Mouse (Mus musculus): Measurements from ENCODE around the gene Cdhr5. TPM values are rescaled to one million over a fixed set of nuclear protein-coding genes. Genes with fewer than 3 reads are reported as not detected.
A peak's percentile ranks its signal among the peaks of the same experiment; 100 is the strongest.

The Cdhr5 gene
- polyA plus RNA-seq (2015; fragmentation: Nextera tagmentation; extraction: Ambion mirVana), result 167 and 234 TPM in 2 replicates

GRCm38 (mm10) chr7:141276546-141276945, at the start of gene Cdhr5:
Gene Cdhr5, minus strand, starts transcription at chr7:141276786.
- Histone ChIP-seq H3K27me3 (replicated peaks; ENCODE audit: control insufficient read depth, insufficient read depth, low read length) (no peaks in the 10 kb centered on the region), H3K9ac (ENCODE audit: low read depth, low read length) (peak within 1 kb of the TSS; percentile 70), H3K9me3 (ENCODE audit: control insufficient read depth, low read length) (no peaks in the 10 kb centered on the region), H3K4me2 (ENCODE audit: low read depth, low read length) (peak within 1 kb of the TSS; percentile 50), H3K36me3 (ENCODE audit: control insufficient read depth, insufficient read depth, low read length) (no peaks in the 10 kb centered on the region), H3K4me1 (ENCODE audit: control insufficient read depth, insufficient read depth, low read length) (peaks cover 15% of the 10 kb centered on the region), H3K4me3 (ENCODE audit: low read length) (peak within 1 kb of the TSS; percentile 55), H3K27ac (ENCODE audit: low read length) (peak within 1 kb of the TSS; percentile 93)
- 31% methylated on average over 11 of the region's 11 CpGs for WGBS
- ATAC-seq, result peak; percentile 85

GRCm38 (mm10) chr7:141324686-141325085, 48.1 kb upstream of the Cdhr5 start:
- Histone ChIP-seq H3K4me3 (ENCODE audit: low read length) (no peak overlapping the region), H3K9me3 (ENCODE audit: control insufficient read depth, low read length) (no peaks in the 10 kb centered on the region), H3K9ac (ENCODE audit: low read depth, low read length) (no peak overlapping the region), H3K4me2 (ENCODE audit: low read depth, low read length) (no peak overlapping the region), H3K27me3 (replicated peaks; ENCODE audit: control insufficient read depth, insufficient read depth, low read length) (no peaks in the 10 kb centered on the region), H3K4me1 (ENCODE audit: control insufficient read depth, insufficient read depth, low read length) (peaks cover 20% of the 10 kb centered on the region), H3K27ac (ENCODE audit: low read length) (no peak overlapping the region), H3K36me3 (ENCODE audit: control insufficient read depth, insufficient read depth, low read length) (peaks cover 19% of the 10 kb centered on the region)
- no peak for ATAC-seq
- 90% methylated on average over 1 of the region's 1 CpGs for WGBS

GRCm38 (mm10) chr7:141319446-141319845, 42.9 kb upstream of the Cdhr5 start:
- Histone ChIP-seq H3K4me2 (ENCODE audit: low read depth, low read length) (no peak overlapping the region), H3K36me3 (ENCODE audit: control insufficient read depth, insufficient read depth, low read length) (peaks cover 24% of the 10 kb centered on the region), H3K9me3 (ENCODE audit: control insufficient read depth, low read length) (no peaks in the 10 kb centered on the region), H3K27ac (ENCODE audit: low read length) (no peak overlapping the region), H3K4me1 (ENCODE audit: control insufficient read depth, insufficient read depth, low read length) (no peaks in the 10 kb centered on the region), H3K27me3 (replicated peaks; ENCODE audit: control insufficient read depth, insufficient read depth, low read length) (no peaks in the 10 kb centered on the region), H3K9ac (ENCODE audit: low read depth, low read length) (no peak overlapping the region), H3K4me3 (ENCODE audit: low read length) (no peak overlapping the region)
- WGBS, result 65% methylated on average over 2 of the region's 2 CpGs
- no peak for ATAC-seq

GRCm38 (mm10) chr7:141317619-141318132, 41.1 kb upstream of the Cdhr5 start:
- H3K4me1 ChIP-seq (ENCODE audit: control insufficient read depth, insufficient read depth, low read length), result no peaks in the 10 kb centered on the region
- peak; percentile 75; the same call in 1 of the 2 replicates for ATAC-seq
- 50% methylated on average over 1 of the region's 1 CpGs for WGBS
- H3K36me3 ChIP-seq (ENCODE audit: control insufficient read depth, insufficient read depth, low read length), result peaks cover 30% of the 10 kb centered on the region
- no peak overlapping the region for H3K4me3 ChIP-seq (ENCODE audit: low read length)
- H3K9me3 ChIP-seq (ENCODE audit: control insufficient read depth, low read length), result no peaks in the 10 kb centered on the region
- H3K9ac ChIP-seq (ENCODE audit: low read depth, low read length), result no peak overlapping the region
- H3K27ac ChIP-seq (ENCODE audit: low read length), result no peak overlapping the region; the same call in 1 of the 2 replicates
- H3K27me3 ChIP-seq (replicated peaks; ENCODE audit: control insufficient read depth, insufficient read depth, low read length), result no peaks in the 10 kb centered on the region
- H3K4me2 ChIP-seq (ENCODE audit: low read depth, low read length), result no peak overlapping the region

- Histone ChIP-seq H3K9me3 (ENCODE audit: control insufficient read depth, low read length) (no peaks in the 10 kb centered on the region), H3K36me3 (ENCODE audit: control insufficient read depth, insufficient read depth, low read length) (peaks cover 26% of the 10 kb centered on the region), H3K4me2 (ENCODE audit: low read depth, low read length) (no peak overlapping the region), H3K4me1 (ENCODE audit: control insufficient read depth, insufficient read depth, low read length) (no peaks in the 10 kb centered on the region), H3K4me3 (ENCODE audit: low read length) (no peak overlapping the region), H3K27me3 (replicated peaks; ENCODE audit: control insufficient read depth, insufficient read depth, low read length) (no peaks in the 10 kb centered on the region), H3K9ac (ENCODE audit: low read depth, low read length) (no peak overlapping the region), H3K27ac (ENCODE audit: low read length) (no peak overlapping the region)
- WGBS, result 73% methylated on average over 5 of the region's 5 CpGs
- peak; percentile 75 for ATAC-seq
Observed at GRCm38 (mm10) chr7:141315974-141316373, 39.4 kb upstream of the Cdhr5 start.

GRCm38 (mm10) chr7:141315076-141315475, 38.5 kb upstream of the Cdhr5 start:
- no peak overlapping the region for H3K4me2 ChIP-seq (ENCODE audit: low read depth, low read length)
- 87% methylated on average over 8 of the region's 8 CpGs for WGBS
- H3K36me3 ChIP-seq (ENCODE audit: control insufficient read depth, insufficient read depth, low read length), result peaks cover 19% of the 10 kb centered on the region
- no peak overlapping the region for H3K4me3 ChIP-seq (ENCODE audit: low read length)
- H3K9me3 ChIP-seq (ENCODE audit: control insufficient read depth, low read length), result no peaks in the 10 kb centered on the region
- H3K4me1 ChIP-seq (ENCODE audit: control insufficient read depth, insufficient read depth, low read length), result no peaks in the 10 kb centered on the region
- no peak overlapping the region for H3K27ac ChIP-seq (ENCODE audit: low read length)
- H3K9ac ChIP-seq (ENCODE audit: low read depth, low read length), result no peak overlapping the region
- H3K27me3 ChIP-seq (replicated peaks; ENCODE audit: control insufficient read depth, insufficient read depth, low read length), result no peaks in the 10 kb centered on the region
- no peak for ATAC-seq

GRCm38 (mm10) chr7:141314416-141314815, 37.8 kb upstream of the Cdhr5 start:
- no peak overlapping the region for H3K4me2 ChIP-seq (ENCODE audit: low read depth, low read length)
- no peak overlapping the region for H3K27ac ChIP-seq (ENCODE audit: low read length)
- H3K27me3 ChIP-seq (replicated peaks; ENCODE audit: control insufficient read depth, insufficient read depth, low read length), result no peaks in the 10 kb centered on the region
- H3K9ac ChIP-seq (ENCODE audit: low read depth, low read length), result no peak overlapping the region
- 92% methylated on average over 2 of the region's 2 CpGs for WGBS
- peaks cover 23% of the 10 kb centered on the region for H3K36me3 ChIP-seq (ENCODE audit: control insufficient read depth, insufficient read depth, low read length)
- no peaks in the 10 kb centered on the region for H3K9me3 ChIP-seq (ENCODE audit: control insufficient read depth, low read length)
- no peak overlapping the region for H3K4me3 ChIP-seq (ENCODE audit: low read length)
- no peaks in the 10 kb centered on the region for H3K4me1 ChIP-seq (ENCODE audit: control insufficient read depth, insufficient read depth, low read length)
- ATAC-seq, result no peak

- H3K4me2 ChIP-seq (ENCODE audit: low read depth, low read length), result no peak overlapping the region
- no peak overlapping the region for H3K4me3 ChIP-seq (ENCODE audit: low read length)
- no peaks in the 10 kb centered on the region for H3K4me1 ChIP-seq (ENCODE audit: control insufficient read depth, insufficient read depth, low read length)
- no peaks in the 10 kb centered on the region for H3K9me3 ChIP-seq (ENCODE audit: control insufficient read depth, low read length)
- H3K27me3 ChIP-seq (replicated peaks; ENCODE audit: control insufficient read depth, insufficient read depth, low read length), result no peaks in the 10 kb centered on the region
- ATAC-seq, result no peak
- no peak overlapping the region for H3K27ac ChIP-seq (ENCODE audit: low read length)
- peaks cover 29% of the 10 kb centered on the region for H3K36me3 ChIP-seq (ENCODE audit: control insufficient read depth, insufficient read depth, low read length)
- WGBS, result 87% methylated on average over 4 of the region's 4 CpGs
- no peak overlapping the region for H3K9ac ChIP-seq (ENCODE audit: low read depth, low read length)
Observed at GRCm38 (mm10) chr7:141304537-141304936, 28.0 kb upstream of the Cdhr5 start.

GRCm38 (mm10) chr7:141302702-141303268, 26.2 kb upstream of the Cdhr5 start:
- H3K4me3 ChIP-seq (ENCODE audit: low read length), result no peak overlapping the region
- WGBS, result 80% methylated on average over 1 of the region's 1 CpGs
- peaks cover 22% of the 10 kb centered on the region for H3K36me3 ChIP-seq (ENCODE audit: control insufficient read depth, insufficient read depth, low read length)
- ATAC-seq, result no peak
- H3K9ac ChIP-seq (ENCODE audit: low read depth, low read length), result no peak overlapping the region
- no peaks in the 10 kb centered on the region for H3K4me1 ChIP-seq (ENCODE audit: control insufficient read depth, insufficient read depth, low read length)
- no peak overlapping the region for H3K27ac ChIP-seq (ENCODE audit: low read length)
- no peak overlapping the region for H3K4me2 ChIP-seq (ENCODE audit: low read depth, low read length)
- no peaks in the 10 kb centered on the region for H3K9me3 ChIP-seq (ENCODE audit: control insufficient read depth, low read length)
- H3K27me3 ChIP-seq (replicated peaks; ENCODE audit: control insufficient read depth, insufficient read depth, low read length), result no peaks in the 10 kb centered on the region

GRCm38 (mm10) chr7:141301386-141301785, 24.8 kb upstream of the Cdhr5 start:
- H3K4me2 ChIP-seq (ENCODE audit: low read depth, low read length), result no peak overlapping the region
- WGBS, result 96% methylated on average over 9 of the region's 9 CpGs
- no peak for ATAC-seq
- no peaks in the 10 kb centered on the region for H3K4me1 ChIP-seq (ENCODE audit: control insufficient read depth, insufficient read depth, low read length)
- no peaks in the 10 kb centered on the region for H3K27me3 ChIP-seq (replicated peaks; ENCODE audit: control insufficient read depth, insufficient read depth, low read length)
- no peak overlapping the region for H3K27ac ChIP-seq (ENCODE audit: low read length)
- H3K9me3 ChIP-seq (ENCODE audit: control insufficient read depth, low read length), result no peaks in the 10 kb centered on the region
- no peak overlapping the region for H3K9ac ChIP-seq (ENCODE audit: low read depth, low read length)
- H3K4me3 ChIP-seq (ENCODE audit: low read length), result no peak overlapping the region
- H3K36me3 ChIP-seq (ENCODE audit: control insufficient read depth, insufficient read depth, low read length), result peaks cover 19% of the 10 kb centered on the region

Data from intestine, embryonic 16.5 days (tissue).